Mouse (Mus musculus) yolk sac, embryonic 10.5 days (tissue): ENCODE measurements at regions not wholly inside any gene's neighbourhood (a gene's known extent, or its start where the extent isn't known, plus 50 kb on each side); places are given as distances from the start of the nearest gene placed in this dataset.

ENCODE experiments used
- DNase-seq: peaks from one replicate; pipeline ENCODE4 v3.0.0-alpha.2; 2017; ENCODE audit warnings: low spot score

DNA sequence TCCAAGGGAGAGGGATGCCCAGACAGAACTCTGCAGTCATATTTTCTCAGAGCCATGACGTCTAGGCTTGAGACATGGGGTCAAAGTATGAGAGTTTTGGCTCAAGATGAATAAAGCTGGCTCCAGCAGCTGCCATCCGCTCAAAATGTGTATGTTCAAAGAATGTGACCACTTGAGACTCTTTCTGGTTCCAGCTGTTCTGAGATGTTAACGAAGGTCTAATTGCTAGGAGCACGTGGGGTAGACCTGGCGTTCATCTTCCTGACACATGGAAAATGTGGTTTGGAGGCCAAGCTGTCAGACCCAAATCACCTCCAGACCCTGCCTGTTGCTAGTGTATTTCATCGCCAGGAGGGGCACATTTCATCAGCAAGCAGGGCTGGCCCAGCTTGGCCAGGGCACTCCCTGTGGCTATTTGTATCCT, 58.9 kb upstream of the Ankrd1 start:
- no peak for DNase-seq

DNA sequence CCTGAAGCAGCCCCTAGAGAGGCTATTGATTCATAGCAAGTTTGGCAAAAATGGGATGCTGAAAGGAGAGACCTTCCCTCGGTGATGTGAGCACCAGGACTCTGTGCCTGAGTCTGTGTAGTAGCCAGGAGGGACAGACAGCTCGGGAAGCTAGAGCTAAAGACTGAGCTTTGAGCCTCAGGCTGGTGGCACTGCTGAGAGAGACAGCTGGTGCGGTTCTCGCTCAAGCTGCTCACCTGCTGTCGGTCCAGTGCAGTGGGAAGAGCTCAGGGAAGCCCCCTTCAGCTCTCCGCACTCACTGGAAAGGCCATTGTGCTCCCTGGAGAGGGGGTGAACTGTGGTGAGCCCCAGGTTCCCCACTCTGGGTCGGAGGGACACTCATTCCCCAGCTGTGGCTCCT, 60.4 kb upstream of the Ankrd1 start:
- no peak for DNase-seq

DNA sequence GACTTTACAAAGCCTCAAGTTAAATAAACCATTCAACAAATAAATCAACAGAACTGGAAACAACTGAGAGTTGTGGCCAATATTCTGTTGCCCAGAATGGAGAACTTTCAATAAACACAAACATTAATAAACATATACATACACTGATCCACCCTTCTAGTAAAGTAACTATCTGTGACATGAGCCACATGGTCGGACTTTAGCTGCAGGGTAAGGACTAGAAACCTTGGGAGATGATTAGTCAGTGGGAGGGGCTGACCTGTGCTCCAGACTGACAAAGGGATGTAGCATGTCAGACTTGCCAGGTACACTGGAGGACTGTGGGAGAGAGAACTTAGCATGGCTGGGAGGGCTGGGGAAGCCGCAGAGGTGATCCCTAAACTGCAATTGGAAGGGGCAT, 61.6 kb upstream of the Ankrd1 start:
- peak; percentile 26 for DNase-seq

DNA sequence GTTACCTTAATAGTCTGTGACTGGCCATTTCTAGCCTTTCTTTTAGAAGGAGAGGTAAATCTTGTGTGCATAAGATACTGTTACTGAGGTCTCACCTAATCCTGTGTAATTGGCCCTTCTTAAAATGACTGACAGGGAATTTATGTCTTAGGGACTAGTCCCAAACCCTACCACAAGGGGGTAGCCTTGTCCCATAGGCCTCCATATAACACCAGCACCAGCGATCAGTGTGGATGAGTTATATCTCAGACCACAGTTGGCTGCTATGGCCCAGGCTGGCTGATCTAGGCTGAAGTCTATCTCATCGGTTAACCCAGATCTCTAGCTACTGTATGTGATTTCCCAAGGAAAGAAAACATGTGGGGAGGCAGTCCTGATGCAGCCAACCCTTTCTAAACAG, 63.2 kb upstream of the Ankrd1 start:
- DNase-seq: peak; percentile 61

DNA sequence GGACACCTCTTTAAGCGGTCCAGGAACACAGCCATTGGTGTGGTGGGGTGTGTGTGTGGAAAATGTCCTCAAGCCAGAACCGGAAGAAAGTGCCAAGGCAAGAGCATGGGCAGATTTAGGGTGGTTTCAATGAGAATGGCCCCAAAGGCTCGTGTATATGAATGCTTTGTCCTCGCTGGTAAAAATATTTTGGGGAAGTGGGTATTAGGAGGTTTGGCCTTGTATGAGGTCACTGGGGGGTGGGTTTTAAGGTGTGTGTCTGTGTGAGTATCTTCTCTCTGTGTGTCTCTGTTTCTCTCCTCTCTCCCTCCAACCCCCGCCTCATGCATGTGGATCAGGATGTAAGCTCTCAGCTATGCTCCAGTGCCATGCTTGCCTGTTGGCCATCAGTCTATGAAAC, 69.8 kb upstream of the Ankrd1 start:
- DNase-seq: no peak

DNA sequence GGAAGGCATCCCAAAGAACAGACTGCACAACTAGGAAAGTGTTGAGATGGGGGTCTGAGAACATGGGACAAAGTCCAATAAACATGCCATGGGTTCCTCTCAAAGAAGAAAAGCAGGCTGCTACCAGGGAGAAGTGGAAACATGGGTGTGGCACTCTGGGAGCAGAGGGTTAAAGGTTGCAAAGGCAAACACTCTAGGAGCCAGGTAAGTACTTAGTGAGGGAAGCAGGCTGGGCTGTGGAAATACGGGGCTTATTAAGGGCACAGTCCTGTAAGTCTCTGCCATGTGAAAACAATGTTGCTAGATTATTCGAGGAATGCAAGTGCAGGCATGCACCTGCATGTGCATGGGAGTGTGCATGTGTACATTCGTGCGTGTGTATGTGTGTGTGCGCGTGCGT, 71.7 kb upstream of the Ankrd1 start:
- peak; percentile 62 for DNase-seq

DNA sequence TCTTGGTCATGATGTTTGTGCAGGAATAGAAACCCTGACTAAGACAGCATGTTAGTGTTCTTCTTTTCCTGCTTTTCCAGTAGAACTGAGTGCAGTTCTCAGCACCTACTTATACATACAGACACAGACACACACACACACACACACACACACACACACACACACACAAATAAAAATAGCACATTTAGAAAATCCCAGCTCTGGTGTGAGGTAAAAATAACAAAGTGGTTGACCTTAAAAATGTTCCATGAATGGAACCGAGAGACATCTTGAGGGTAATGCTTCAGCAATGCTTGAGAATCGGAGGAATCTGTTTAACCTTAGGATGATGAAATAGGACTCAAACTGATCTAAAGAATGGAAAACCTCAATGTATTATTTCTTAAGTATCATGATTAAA, 84.4 kb upstream of the Ankrd1 start:
- no peak for DNase-seq

DNA sequence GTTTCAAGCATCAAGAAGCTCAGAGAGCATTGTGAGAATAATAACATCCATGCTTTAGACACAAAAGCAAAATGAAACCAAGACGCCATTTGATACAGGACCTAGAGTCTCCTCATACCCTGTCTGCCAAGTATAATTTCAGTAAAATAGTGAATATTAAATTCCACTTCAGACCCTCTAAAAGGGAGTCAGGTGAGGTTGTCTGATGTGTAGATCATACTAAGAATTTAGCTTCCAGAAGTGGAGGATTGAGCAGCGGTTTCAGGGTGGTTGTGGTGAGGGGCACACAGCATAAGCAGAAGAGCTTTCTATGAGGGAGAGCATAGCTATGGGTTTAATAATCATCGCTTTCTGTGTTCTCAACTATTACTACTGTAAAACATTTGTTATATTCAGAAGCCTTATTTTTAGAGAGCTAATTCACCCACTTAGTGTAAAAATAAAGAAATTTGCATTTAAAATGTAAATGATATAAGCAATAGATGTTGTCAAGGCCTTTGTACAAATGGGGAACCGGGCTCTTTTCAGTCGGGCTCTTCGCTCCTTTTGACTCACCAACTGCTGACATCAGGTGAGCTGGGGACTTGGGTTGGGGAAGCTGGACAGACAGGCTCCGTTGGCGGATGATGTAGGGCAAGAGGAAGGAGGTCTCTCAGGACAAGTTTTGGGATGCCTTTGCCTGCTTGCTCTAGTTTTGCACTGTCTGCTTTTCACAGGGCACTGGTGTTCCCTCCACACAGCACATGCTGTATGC, 85.2 kb upstream of the Ankrd1 start:
- DNase-seq: no peak

DNA sequence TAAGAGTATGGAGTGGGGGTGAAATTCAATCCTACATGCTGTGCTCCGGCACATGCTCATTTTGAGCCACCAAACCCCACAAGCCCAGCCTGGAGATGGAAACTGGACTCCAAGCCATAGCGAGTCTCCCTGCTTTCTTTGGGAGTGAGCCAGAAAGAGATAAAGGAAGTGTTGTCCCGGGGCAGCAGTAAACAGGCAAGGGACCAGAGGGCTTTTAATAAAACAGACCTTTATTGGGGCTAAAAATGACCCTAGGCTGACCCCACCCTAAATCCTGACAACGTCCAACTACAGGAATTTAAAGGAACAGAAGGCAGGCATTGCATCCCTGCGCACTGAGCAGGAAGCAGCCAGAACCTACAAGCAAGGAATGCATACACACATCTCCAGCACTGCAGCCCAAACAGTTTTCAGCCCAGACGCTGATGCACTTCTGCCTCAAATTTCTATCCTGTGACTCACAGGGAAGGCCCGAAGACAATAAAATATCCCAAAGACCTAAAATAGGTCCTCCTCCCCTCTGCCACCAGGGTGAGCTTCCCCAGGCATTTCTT, 87.9 kb upstream of the Ankrd1 start:
- DNase-seq: peak; percentile 51

DNA sequence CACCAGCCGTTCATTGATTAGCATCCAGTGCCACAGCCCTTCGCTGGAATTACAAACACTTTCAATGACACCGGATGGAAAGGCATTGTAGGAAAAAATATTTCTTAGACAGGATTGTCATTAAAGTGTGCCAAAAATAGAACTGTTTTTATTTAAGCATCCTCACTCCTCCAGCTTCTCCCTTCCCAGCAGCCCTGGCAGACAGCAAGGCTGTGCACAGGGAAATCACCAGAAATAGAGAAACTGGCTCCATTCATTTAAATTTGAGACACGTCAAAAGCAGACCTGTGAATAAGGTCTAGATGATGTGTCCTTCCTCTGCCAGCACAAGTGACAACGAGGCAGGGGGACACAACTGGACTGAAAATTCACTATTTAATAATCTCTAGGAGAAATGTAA, 88.5 kb upstream of the Ankrd1 start:
- no peak for DNase-seq

DNA sequence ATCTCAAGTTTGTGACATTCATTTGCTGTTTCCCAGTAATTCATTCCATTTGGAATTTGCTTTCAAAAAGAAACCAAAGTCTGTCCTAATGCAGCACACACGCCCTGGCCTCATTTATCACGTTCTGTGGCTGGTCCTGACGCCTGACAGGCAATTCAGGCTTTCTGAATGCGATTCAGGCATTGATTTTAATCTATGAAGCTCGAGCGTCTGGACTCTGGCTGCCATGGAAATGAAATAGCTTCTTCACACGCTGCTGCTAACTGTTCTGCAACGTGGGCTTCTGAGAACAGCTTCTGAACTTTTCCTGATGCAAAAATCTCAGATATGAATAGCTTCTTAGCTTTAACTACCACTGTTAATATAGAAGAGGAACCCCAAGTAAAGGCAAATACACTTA, 93.6 kb upstream of the Ankrd1 start:
- no peak for DNase-seq

DNA sequence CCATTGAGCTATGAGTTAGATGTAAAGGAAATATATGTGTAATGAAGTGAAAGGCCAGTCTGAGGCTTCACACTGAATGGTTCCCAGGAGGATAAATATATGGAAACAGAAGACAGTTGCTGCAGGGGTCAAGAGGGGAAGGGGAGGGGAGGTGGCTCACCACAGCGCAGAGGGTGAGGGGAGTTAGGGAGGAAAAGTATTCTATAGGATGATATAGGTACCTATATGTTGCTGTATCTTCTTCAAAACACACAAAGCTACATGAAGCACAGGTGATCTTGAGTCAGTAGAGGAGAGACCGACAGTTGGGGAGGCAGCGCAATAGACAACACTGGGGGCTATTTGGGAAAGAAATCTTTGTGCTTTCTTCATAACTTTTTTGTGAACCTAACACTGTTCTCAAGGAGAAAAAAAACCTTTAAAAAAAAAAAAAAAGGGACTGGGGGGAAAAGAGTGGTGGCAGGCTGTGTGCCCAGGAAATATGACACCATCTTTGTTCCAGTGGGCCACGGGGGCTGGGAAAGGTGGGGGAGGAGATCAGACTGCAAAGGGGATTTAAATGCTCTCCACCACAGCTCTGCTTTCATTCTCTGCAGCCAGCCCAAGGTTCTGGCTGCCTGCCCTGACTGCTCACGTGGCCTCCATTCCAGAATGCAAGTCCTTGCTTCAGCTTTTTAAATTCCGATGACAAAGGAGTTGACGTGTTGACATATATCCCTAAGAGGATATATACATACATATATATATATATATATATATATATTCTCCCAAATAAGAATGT, 94.5 kb upstream of the Ankrd1 start:
- peak; percentile 35 for DNase-seq

DNA sequence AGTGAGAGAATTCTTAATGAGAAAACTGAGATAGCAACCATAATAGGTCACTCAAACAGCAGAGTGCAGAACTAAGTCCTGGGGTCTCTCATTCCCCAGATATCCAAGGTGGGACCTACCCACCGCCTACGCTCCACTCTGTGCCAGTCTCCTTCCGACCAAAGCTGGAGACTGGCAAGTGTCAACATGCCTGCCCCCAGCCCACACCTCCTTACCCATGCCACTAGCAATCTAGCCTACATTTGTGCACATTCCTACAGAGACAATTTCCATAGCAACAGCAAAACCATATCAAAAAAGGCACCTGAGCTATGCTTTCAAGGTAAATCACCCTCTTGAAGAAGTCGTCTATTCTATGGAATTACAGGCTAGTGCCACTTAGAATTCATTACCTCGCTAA, 97.3 kb upstream of the Ankrd1 start:
- no peak for DNase-seq

DNA sequence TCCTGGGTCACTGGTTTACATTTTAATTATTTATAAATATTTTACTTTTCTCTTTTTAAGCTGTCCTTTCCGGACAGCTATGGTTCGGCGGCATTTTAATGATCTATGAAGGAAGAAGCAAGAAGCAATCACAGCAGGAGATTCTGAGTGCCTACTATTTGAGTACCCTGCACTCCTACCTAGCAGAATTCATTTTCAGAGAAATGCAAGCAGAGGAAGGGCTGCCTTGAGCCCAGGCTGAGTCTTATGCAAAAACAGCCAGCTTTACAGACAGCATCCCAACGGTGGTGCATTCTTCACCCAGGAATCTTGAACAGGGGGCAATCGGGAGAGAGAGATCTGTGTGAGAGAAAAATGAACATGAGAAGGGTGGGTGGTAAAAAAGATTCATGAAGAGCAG, 97.7 kb upstream of the Ankrd1 start:
- DNase-seq: no peak

DNA sequence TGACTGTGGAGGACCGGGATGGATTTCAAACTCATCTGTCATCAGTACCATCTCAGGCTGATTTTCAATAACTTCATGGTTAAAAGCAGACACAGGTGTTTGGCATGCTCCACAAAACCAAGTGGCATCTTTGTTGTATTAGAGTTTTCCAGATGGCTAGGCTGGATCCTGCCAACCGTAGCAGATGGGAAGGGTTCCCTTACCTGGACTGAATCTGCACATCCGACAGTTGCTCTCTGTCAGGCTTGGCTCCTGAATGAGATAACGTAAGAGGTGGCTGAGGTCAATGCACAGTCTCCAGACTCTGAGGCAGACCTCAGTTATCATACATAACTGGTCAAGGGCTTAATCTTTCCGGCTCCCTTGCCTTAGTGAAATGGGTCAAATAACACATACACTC, 99.0 kb upstream of the Ankrd1 start:
- no peak for DNase-seq

DNA sequence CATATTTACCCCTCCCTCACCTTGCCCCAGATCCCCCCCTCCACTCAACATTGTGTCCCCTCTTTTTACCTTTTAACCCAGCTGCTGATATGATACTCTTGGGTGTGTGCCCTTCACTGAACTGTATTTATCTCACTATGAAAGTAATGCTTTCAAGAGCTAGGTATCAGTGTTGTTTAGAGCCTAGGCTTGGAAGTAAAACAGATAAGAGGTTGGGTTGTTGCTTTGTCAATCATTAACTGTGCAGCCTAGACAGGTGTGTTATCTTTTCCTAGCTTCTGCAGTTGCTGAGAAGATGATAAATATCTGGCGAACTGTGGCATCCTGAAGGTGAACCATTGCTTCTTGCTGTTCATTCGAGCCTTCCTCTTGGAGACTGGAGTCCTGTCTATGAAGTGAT, 101.2 kb upstream of the Ankrd1 start:
- DNase-seq: no peak

DNA sequence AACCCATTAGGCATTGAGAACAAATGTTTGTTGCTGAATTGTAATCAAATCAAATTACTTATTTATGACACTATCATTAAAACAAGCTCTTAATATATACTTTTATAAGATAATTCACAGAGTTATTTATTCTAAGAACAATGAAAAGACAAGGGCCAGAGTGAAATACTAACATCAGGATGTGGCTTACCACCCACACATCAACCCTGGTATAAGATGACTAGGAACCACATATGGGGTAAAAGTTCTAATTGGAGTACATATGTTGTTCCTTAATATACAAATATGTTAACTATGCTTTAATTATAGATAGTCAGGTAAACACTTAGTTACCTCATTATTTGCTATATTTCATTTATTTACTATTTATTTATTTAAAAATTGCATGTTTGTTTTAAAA, 101.7 kb upstream of the Ankrd1 start:
- DNase-seq: no peak

DNA sequence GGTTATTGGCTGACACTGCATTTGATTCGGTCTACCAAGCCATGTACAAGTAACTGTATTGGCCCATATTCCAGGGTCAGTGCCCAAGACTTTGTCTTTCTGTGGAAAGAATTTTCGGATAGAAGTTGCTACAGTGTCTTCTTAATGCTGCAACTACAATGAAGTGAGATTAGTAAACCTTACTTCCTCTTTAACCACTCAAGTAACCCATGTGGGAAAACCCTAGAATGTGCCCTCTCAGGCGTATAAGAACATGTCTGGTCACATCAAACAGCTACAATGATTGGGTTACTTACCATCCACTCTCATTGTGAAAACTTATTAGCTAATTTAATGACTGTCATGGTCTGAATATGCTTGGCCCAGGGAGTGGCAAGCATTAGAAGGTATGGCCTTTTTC, 102.3 kb upstream of the Ankrd1 start:
- DNase-seq: no peak

DNA sequence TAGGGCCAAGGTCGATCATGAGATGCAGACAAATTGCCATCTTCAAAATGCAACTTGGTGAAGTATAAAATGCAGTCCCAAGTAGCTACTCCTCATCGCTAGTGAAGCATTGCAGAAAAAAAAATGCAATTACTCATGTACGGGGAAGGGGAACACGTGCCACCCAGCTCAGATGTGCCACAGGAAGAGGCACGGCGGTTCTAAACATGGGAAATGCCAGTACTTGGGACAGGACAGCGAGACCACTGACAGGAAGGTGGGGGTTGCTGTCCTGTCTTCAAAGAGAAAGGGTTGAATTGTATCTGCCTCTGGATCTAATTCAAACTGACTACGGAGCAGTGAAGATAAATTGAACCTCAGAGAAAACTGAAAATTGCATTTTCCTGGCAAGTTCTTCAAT, 104.6 kb upstream of the Ankrd1 start:
- no peak for DNase-seq

DNA sequence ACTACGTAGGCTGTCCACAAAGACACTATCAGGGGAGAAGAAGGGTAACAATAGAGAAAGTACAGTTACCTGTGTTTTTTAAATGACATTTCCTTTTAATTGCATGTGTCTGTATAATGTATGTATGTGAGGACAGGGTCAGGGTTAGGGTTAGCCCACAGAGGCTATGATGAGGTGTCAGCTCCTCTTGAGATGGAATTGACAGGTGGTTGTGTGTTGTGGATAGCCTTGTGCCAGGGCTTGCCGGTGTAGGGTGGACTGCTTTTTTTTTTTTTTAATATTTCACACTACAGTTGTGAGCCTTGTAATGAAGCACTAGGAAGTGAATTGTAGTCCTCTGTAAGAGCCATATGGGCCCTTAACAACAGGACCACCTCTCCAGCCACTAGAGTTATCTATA, 105.7 kb upstream of the Ankrd1 start:
- DNase-seq: no peak

DNA sequence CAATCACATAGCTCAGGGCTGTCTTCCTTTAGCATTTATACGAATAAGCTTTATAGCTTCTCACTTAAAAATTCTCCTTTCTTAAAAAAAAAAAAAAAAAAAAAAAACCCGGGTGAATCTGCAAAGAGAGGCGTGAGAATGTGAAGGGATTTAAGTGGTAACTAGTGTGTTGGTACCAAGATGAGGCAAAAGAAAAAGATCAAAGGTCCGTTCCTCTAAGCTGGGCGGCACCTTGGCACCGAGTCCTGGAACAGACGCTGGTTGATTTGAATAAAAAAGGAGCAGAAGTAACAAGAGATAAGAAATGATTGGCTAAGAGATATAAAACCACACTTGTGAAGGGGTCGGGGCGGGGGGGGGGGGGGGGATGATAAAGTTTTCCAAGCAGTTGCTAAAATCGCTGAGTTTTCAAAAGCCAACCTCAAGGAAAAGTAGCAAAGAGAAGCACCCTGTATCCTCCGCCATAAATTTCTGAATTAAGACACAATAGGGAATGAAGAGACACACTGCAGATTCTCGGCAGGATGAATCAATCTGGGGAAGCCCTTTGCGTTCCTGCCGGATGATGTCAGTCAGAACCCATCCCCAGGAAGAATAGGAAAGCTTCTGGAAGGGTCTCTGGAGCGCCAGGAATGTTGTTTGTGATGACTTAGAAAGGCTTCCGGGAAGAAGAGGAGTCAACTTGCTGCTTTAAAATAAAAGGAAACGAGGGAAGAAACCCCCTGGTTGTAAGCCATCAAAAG, 107.7 kb upstream of the Ankrd1 start:
- DNase-seq: peak; percentile 43

DNA sequence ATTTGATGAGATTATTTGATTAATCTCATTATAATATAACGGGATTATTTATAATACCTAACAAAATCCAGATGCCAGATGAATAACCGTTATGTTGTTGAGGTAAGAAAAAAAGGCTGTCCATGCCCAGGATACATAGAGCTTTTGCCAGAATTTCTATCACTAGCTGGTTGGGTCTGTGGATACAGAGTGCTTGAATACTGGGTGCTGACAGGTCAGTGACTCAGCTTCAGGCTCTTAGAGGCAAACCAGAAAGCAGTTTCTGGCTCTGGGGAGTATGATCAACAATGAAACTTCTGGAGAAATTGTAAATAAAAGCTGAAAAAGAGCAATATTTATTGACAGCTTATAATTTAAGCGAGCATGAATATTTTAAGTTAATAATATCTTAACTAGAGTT, 109.4 kb upstream of the Ankrd1 start:
- no peak for DNase-seq

DNA sequence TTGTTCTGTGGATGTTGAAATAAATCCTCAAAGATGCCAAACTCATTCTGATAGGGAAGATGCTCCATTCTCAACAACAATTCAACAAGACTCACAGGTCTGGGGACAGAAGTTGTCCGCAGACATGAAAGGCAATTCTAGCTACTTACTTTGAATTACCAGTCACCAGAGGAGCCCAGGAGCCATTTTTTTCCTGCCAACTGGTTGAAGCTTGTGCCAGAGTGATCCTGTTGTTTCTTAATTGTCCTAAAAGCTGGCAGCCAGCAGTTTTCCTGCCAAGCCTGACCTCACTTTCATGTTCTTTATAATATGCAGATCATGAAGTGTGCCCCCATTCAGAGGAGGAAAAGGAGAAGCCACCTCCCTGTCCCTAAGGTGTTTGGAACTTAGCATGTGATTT, 110.0 kb upstream of the Ankrd1 start:
- no peak for DNase-seq
